Mouse (Mus musculus) mature B cell (primary cell): ENCODE results near the gene Sycn.
"Not testable (repeated sequence)": the region's sequence is repeated elsewhere in the genome, so short reads cannot be mapped to it uniquely, and the experiment has no call there.

Experiments
- in situ Hi-C: fragments of 300-500 bp; cut with MboI; formaldehyde crosslinking; loops from 2 replicates; pipeline ENCODE4 v1.14.3; 2019

Sycn gene

GRCm38 (mm10) chr7:28540526-28540925, at the start of gene Sycn:
Sycn (plus strand) TSS chr7:28540885.
- in situ Hi-C loops: no loop called here

- in situ Hi-C loops: no loop called here
Measured at GRCm38 (mm10) chr7:28490903-28491302, 49.8 kb upstream of the Sycn start.

- in situ Hi-C loops: no loop called here
Measured at GRCm38 (mm10) chr7:28492310-28492709, 48.4 kb upstream of the Sycn start.

- in situ Hi-C loops: no loop called here
Measured at GRCm38 (mm10) chr7:28495426-28495825, 45.3 kb upstream of the Sycn start.

GRCm38 (mm10) chr7:28505585-28505984, 35.1 kb upstream of the Sycn start:
- in situ Hi-C loops: no loop called here

- in situ Hi-C loops: not testable (repeated sequence)
Measured at GRCm38 (mm10) chr7:28509121-28509520, 31.6 kb upstream of the Sycn start.

- in situ Hi-C loops: not testable (repeated sequence)
Measured at GRCm38 (mm10) chr7:28510405-28510974, 30.2 kb upstream of the Sycn start, which contains the start of gene Ifnl2. Ifnl2 (minus strand) TSS chr7:28510455.

GRCm38 (mm10) chr7:28511441-28511840, 29.2 kb upstream of the Sycn start:
- in situ Hi-C loops: no loop called here

- in situ Hi-C loops: not testable (repeated sequence)
Measured at GRCm38 (mm10) chr7:28522536-28522935, 18.1 kb upstream of the Sycn start, which contains the start of gene Ifnl3. Ifnl3 (plus strand) TSS chr7:28522836.

- in situ Hi-C loops: no loop called here
Measured at GRCm38 (mm10) chr7:28527922-28528719, 12.6 kb upstream of the Sycn start.

GRCm38 (mm10) chr7:28532005-28532404, 8.7 kb upstream of the Sycn start:
- in situ Hi-C loops: loop anchor here (5.0 kb wide), 1 partner anchor 80 kb away; the partner anchor contains the start of gene Lrfn1

- in situ Hi-C loops: not testable (repeated sequence)
Measured at GRCm38 (mm10) chr7:28538886-28539285, 1.8 kb upstream of the Sycn start.

- in situ Hi-C loops: no loop called here
Measured at GRCm38 (mm10) chr7:28544051-28544601, 3.4 kb downstream of the Sycn start.

- in situ Hi-C loops: no loop called here
Measured at GRCm38 (mm10) chr7:28545048-28545890, 4.6 kb downstream of the Sycn start.

- in situ Hi-C loops: no loop called here
Measured at GRCm38 (mm10) chr7:28545891-28546210, 5.2 kb downstream of the Sycn start.

GRCm38 (mm10) chr7:28546649-28547048, 6.0 kb downstream of the Sycn start:
- in situ Hi-C loops: no loop called here

GRCm38 (mm10) chr7:28547154-28547553, 6.5 kb downstream of the Sycn start, which contains the start of gene Nccrp1:
Nccrp1 (minus strand) TSS chr7:28547254.
- in situ Hi-C loops: no loop called here

GRCm38 (mm10) chr7:28547628-28548027, 6.9 kb downstream of the Sycn start:
- in situ Hi-C loops: no loop called here

- in situ Hi-C loops: no loop called here
Measured at GRCm38 (mm10) chr7:28553076-28553475, 12.4 kb downstream of the Sycn start.

GRCm38 (mm10) chr7:28555939-28556535, 15.4 kb downstream of the Sycn start:
- in situ Hi-C loops: no loop called here

GRCm38 (mm10) chr7:28557069-28557468, 16.4 kb downstream of the Sycn start:
- in situ Hi-C loops: no loop called here

- in situ Hi-C loops: no loop called here
Measured at GRCm38 (mm10) chr7:28557708-28558107, 17.0 kb downstream of the Sycn start.
